Mouse (Mus musculus) ovary, postnatal 10 days (tissue): ENCODE measurements around the gene Siglece.
"Not testable (repeated sequence)": the region's sequence is repeated elsewhere in the genome, so short reads cannot be mapped to it uniquely, and the experiment has no call there.

ENCODE experiments used
- DNase-seq: peaks from one replicate; pipeline ENCODE4 v3.0.0; 2022; ENCODE audit warnings: low spot score

Gene Siglece

GRCm38 (mm10) chr7:43660002-43660401, at the start of gene Siglece:
Gene Siglece (minus strand): TSS chr7:43660161.
- DNase-seq, result no peak

GRCm38 (mm10) chr7:43690118-43690517, 30.2 kb upstream of the Siglece start, which contains the start of gene Klk14:
Gene Klk14 (plus strand): TSS chr7:43690418.
- no peak for DNase-seq

- no peak for DNase-seq
Observed at GRCm38 (mm10) chr7:43685088-43685487, 25.1 kb upstream of the Siglece start.

- not testable (repeated sequence) for DNase-seq
Observed at GRCm38 (mm10) chr7:43682511-43682910, 22.6 kb upstream of the Siglece start.

GRCm38 (mm10) chr7:43680960-43681359, 21.0 kb upstream of the Siglece start:
- DNase-seq, result peak; percentile 17

GRCm38 (mm10) chr7:43678517-43678916, 18.6 kb upstream of the Siglece start:
- no peak for DNase-seq

- DNase-seq, result no peak
Observed at GRCm38 (mm10) chr7:43675091-43675490, 15.1 kb upstream of the Siglece start.

GRCm38 (mm10) chr7:43672581-43673260, 12.8 kb upstream of the Siglece start:
- DNase-seq, result no peak

- peak; percentile 70 for DNase-seq
Observed at GRCm38 (mm10) chr7:43671809-43672580, 12.0 kb upstream of the Siglece start, which contains the start of gene Ctu1. Gene Ctu1 (plus strand): TSS chr7:43672016.

- no peak for DNase-seq
Observed at GRCm38 (mm10) chr7:43671064-43671808, 11.3 kb upstream of the Siglece start.

GRCm38 (mm10) chr7:43668582-43668981, 8.6 kb upstream of the Siglece start:
- no peak for DNase-seq

GRCm38 (mm10) chr7:43667221-43667620, 7.3 kb upstream of the Siglece start:
- not testable (repeated sequence) for DNase-seq

- DNase-seq, result no peak
Observed at GRCm38 (mm10) chr7:43662804-43663203, 2.8 kb upstream of the Siglece start.

- DNase-seq, result no peak
Observed at GRCm38 (mm10) chr7:43656232-43656631, 3.7 kb downstream of the Siglece start.

GRCm38 (mm10) chr7:43654519-43654918, 5.4 kb downstream of the Siglece start:
- no peak for DNase-seq

GRCm38 (mm10) chr7:43652683-43653082, 7.3 kb downstream of the Siglece start:
- DNase-seq, result no peak

- DNase-seq, result no peak
Observed at GRCm38 (mm10) chr7:43643046-43643652, 16.8 kb downstream of the Siglece start.

GRCm38 (mm10) chr7:43642587-43642986, 17.4 kb downstream of the Siglece start:
- no peak for DNase-seq

- no peak for DNase-seq
Observed at GRCm38 (mm10) chr7:43637118-43637517, 22.8 kb downstream of the Siglece start.

- DNase-seq, result no peak
Observed at GRCm38 (mm10) chr7:43636194-43636593, 23.8 kb downstream of the Siglece start.

GRCm38 (mm10) chr7:43634500-43634899, 25.5 kb downstream of the Siglece start, which contains the start of gene Ceacam18:
Gene Ceacam18 (plus strand): TSS chr7:43634707.
- DNase-seq, result no peak

- no peak for DNase-seq
Observed at GRCm38 (mm10) chr7:43633940-43634339, 26.0 kb downstream of the Siglece start.
